Mouse (Mus musculus) embryonic facial prominence, embryonic 15.5 days (tissue): ENCODE measurements around the gene Cfap54. TPM values are rescaled to one million over a fixed set of nuclear protein-coding genes. Genes with fewer than 3 reads are reported as not detected.

Experiments used
- ATAC-seq: fragments of 200-750 bp; cut with Nextera tagmentation; 2 replicates; pipeline ENCODE4 v1.8.0; 2017; ENCODE audit warnings: low read depth, moderate TSS enrichment; ENCODE audit not compliant: insufficient number of reproducible peaks, low FRiP score, low TSS enrichment
- H3K27ac ChIP-seq: fragments of 300-500 bp; sonication (generic); replicated peaks from 2 replicates; pipeline ENCODE4 v1.5.1; 2015; ENCODE audit warnings: mild to moderate bottlenecking, inconsistent platforms
- H3K27me3 ChIP-seq: fragments of 300-500 bp; sonication (generic); 2 replicates; pipeline ENCODE4 v1.6.1; 2015; ENCODE audit warnings: inconsistent platforms
- H3K36me3 ChIP-seq: fragments of 300-500 bp; sonication (generic); 2 replicates; pipeline ENCODE4 v1.6.1; 2015; ENCODE audit warnings: mild to moderate bottlenecking, inconsistent platforms
- H3K4me1 ChIP-seq: fragments of 300-500 bp; sonication (generic); 2 replicates; pipeline ENCODE4 v1.6.1; 2015; ENCODE audit warnings: inconsistent platforms
- H3K4me2 ChIP-seq: fragments of 300-500 bp; sonication (generic); replicated peaks from 2 replicates; pipeline ENCODE4 v1.6.1; 2015; ENCODE audit warnings: mild to moderate bottlenecking, inconsistent platforms
- H3K4me3 ChIP-seq: fragments of 300-500 bp; sonication (generic); replicated peaks from 2 replicates; pipeline ENCODE4 v1.5.1; 2015; ENCODE audit warnings: mild to moderate bottlenecking, inconsistent platforms
- H3K9ac ChIP-seq: fragments of 300-500 bp; sonication (generic); 2 replicates; pipeline ENCODE4 v1.6.1; 2015; ENCODE audit warnings: inconsistent platforms
- H3K9me3 ChIP-seq: fragments of 300-500 bp; sonication (generic); replicated peaks from 2 replicates; pipeline ENCODE4 v1.6.1; 2016; ENCODE audit warnings: inconsistent platforms
- WGBS: fragments of 180-500 bp; shearing (Covaris S2); methylation state at CpG from one replicate; pipeline ENCODE4 v1.1.7; 2015; 5-methylcytosine and 5-hydroxymethylcytosine counted together
- polyA plus RNA-seq: library from polyadenylated mRNA; unstranded; fragments of >200 nt; fragmentation: Nextera tagmentation; extraction: Ambion mirVana; gene quantifications from 2 replicates; pipeline ENCODE4 v1.2.1, GENCODE M21; 2015

Cfap54 gene
- polyA plus RNA-seq, 1 experiment from 2014 or later = 3.3 TPM

DNA sequence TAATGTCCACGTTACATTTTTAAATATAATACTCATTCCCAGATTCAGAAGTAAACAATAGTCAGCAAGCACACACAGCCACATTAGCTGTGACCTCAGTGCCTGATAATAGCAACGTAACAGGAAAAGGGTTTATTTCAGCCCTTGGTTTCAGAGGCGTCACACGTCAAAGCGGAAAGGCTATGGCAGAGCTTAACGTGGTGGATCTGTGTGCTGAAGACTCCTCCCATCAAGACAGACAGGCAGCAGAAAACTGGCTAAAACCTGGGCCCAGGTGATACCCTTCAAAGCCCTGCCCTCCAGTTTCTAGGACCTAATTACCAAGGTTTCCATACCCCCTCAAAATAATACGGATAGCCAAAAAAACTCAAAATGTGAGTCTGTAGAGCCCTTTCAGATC, 16.0 kb upstream of the Cfap54 start:
- 89% methylated on average over 7 of the region's 7 CpGs for WGBS
- Histone ChIP-seq H3K4me1 (no peaks in the 10 kb centered on the region), H3K4me3 (no peak overlapping the region), H3K9me3 (no peaks in the 10 kb centered on the region), H3K27me3 (no peaks in the 10 kb centered on the region), H3K36me3 (no peaks in the 10 kb centered on the region), H3K27ac (no peak overlapping the region), H3K9ac (no peak overlapping the region), H3K4me2 (no peak overlapping the region)
- ATAC-seq = no peak

DNA sequence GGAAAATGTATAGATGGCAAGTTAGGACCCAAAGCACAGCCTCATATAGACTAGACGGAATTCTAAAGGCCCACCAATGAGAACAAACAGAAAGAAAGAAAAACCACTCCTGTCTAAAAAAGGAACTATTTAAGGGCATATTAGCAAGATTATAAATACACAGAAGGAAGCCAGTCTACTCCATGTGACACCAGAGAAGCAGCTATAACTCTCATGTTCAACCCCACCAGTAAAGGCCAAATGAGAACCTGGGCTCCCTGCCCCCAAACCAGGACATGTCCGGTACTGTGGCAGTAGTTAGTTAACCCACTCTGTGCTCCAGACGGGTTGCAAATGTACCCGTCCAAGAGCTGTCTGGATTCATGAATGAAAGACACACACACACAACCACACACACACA, 14.4 kb upstream of the Cfap54 start:
- Histone ChIP-seq H3K4me1 (no peaks in the 10 kb centered on the region), H3K27ac (no peak overlapping the region), H3K4me3 (no peak overlapping the region), H3K36me3 (no peaks in the 10 kb centered on the region), H3K27me3 (no peaks in the 10 kb centered on the region), H3K9me3 (no peaks in the 10 kb centered on the region), H3K9ac (no peak overlapping the region), H3K4me2 (no peak overlapping the region)
- ATAC-seq = no peak
- WGBS = 71% methylated on average over 4 of the region's 4 CpGs

DNA sequence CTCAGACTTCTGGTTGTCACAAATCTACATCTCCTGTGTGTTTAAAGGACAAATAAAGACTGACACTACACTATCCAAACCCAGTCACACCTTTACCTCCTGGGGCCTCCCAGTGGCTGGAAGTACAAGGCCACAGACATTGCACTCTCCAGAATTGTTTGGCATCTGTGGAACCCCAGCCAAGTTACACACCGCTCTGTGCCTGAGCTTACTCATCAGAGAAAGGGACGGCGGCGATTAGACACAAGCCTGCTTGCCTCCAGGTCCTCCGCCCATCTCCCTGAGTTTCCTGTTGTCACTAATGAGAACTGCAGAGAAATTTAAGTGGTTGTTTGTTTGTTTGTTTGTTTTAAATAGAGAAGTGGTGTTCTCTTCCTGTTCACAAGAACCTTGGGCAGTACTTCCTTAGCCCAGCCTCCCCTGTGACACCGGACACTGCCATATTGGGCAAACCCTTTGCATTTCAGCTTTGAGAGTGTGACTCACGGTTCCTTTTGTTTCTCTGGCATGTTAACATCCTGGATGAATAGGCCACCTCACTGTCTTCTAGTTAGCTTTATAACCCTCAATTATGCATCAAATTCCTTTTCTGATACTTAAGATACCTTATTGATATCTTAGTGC, 13.7 kb upstream of the Cfap54 start:
- Histone ChIP-seq H3K9me3 (no peaks in the 10 kb centered on the region), H3K4me1 (no peaks in the 10 kb centered on the region), H3K4me3 (no peak overlapping the region), H3K36me3 (no peaks in the 10 kb centered on the region), H3K4me2 (no peak overlapping the region), H3K27me3 (no peaks in the 10 kb centered on the region), H3K9ac (no peak overlapping the region), H3K27ac (no peak overlapping the region)
- ATAC-seq = no peak
- 65% methylated on average over 7 of the region's 7 CpGs for WGBS

DNA sequence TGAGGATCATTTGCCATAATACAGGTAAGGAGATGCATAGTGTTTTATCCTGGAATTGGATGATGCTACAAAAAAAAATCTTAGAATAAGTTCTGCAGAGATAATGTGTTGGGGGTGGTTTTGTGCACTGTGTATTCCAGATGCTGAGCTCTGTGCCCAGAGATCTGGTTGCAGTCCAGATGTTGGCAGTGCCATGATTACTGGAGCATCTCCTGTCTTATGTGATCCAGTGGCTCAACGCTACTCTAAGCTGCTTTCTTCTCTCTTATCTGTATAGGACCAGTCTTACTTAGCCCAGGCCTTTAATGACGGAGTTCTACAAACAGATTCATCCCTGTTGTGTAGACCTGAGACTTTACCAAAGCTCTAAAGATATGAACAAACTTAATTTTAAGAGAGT, 10.5 kb upstream of the Cfap54 start:
- H3K4me3 ChIP-seq = no peak overlapping the region
- H3K9ac ChIP-seq = no peak overlapping the region
- H3K36me3 ChIP-seq = no peaks in the 10 kb centered on the region
- H3K4me1 ChIP-seq = 0 out of 2 replicates have a peak, but pooled peaks cover 4% of the 10 kb centered on the region
- H3K27ac ChIP-seq = no peak overlapping the region
- H3K4me2 ChIP-seq = no peak overlapping the region
- no peaks in the 10 kb centered on the region for H3K27me3 ChIP-seq
- no peaks in the 10 kb centered on the region for H3K9me3 ChIP-seq
- no peak for ATAC-seq
- WGBS = 86% methylated on average over 2 of the region's 2 CpGs

GRCm38 (mm10) chr10:93090241-93090640, 8.8 kb upstream of the Cfap54 start:
- no peak for ATAC-seq
- Histone ChIP-seq H3K4me1 (0 out of 2 replicates have a peak, but pooled peaks cover 4% of the 10 kb centered on the region), H3K4me3 (no peak overlapping the region), H3K9ac (no peak overlapping the region), H3K9me3 (no peaks in the 10 kb centered on the region), H3K36me3 (no peaks in the 10 kb centered on the region), H3K27ac (no peak overlapping the region), H3K27me3 (no peaks in the 10 kb centered on the region), H3K4me2 (no peak overlapping the region)
- WGBS = 68% methylated on average over 6 of the region's 6 CpGs

GRCm38 (mm10) chr10:93088396-93089048, 7.1 kb upstream of the Cfap54 start:
- H3K27ac ChIP-seq = no peak overlapping the region
- H3K9ac ChIP-seq = no peak overlapping the region
- ATAC-seq = no peak
- H3K9me3 ChIP-seq = no peaks in the 10 kb centered on the region
- no peaks in the 10 kb centered on the region for H3K36me3 ChIP-seq
- no peak overlapping the region for H3K4me2 ChIP-seq
- WGBS = 53% methylated on average over 11 of the region's 11 CpGs
- H3K4me3 ChIP-seq = no peak overlapping the region
- 0 out of 2 replicates have a peak, but pooled peaks cover 4% of the 10 kb centered on the region for H3K4me1 ChIP-seq
- no peaks in the 10 kb centered on the region for H3K27me3 ChIP-seq

GRCm38 (mm10) chr10:93087504-93087903, 6.1 kb upstream of the Cfap54 start:
- Histone ChIP-seq H3K9ac (no peak overlapping the region), H3K27me3 (no peaks in the 10 kb centered on the region), H3K27ac (no peak overlapping the region), H3K4me1 (0 out of 2 replicates have a peak, but pooled peaks cover 4% of the 10 kb centered on the region), H3K4me2 (no peak overlapping the region), H3K4me3 (no peak overlapping the region), H3K9me3 (no peaks in the 10 kb centered on the region), H3K36me3 (no peaks in the 10 kb centered on the region)
- WGBS = 60% methylated on average over 7 of the region's 7 CpGs
- ATAC-seq = no peak

DNA sequence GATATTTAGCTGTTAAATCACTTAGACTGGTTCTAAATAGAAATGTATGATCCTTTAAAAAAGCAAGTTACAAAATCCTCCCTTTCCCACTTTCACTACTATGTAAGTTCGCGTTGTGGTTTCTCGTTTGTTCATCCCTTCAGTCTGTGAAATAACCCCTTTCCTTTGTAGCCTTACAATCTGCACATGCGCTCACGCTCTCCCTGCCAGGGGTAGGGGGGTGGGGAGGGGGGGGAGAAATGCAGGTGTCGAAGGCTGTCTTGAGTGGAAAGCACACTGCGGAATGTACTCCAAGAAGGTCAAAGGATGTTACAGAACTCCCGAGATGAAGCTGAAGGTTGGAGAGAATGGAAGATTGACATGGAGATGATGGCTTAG, 2.5 kb upstream of the Cfap54 start:
- Histone ChIP-seq H3K27me3 (no peaks in the 10 kb centered on the region), H3K36me3 (no peaks in the 10 kb centered on the region), H3K4me1 (0 out of 2 replicates have a peak, but pooled peaks cover 4% of the 10 kb centered on the region), H3K9me3 (no peaks in the 10 kb centered on the region), H3K4me2 (no peak overlapping the region), H3K27ac (no peak overlapping the region), H3K4me3 (no peak overlapping the region), H3K9ac (no peak overlapping the region)
- no peak for ATAC-seq
- WGBS = 53% methylated on average over 8 of the region's 8 CpGs

- H3K27me3 ChIP-seq = no peaks in the 10 kb centered on the region
- no peak for ATAC-seq
- 9% methylated on average over 17 of the region's 17 CpGs for WGBS
Observed at GRCm38 (mm10) chr10:93083198-93083962, 2.0 kb upstream of the Cfap54 start.

DNA sequence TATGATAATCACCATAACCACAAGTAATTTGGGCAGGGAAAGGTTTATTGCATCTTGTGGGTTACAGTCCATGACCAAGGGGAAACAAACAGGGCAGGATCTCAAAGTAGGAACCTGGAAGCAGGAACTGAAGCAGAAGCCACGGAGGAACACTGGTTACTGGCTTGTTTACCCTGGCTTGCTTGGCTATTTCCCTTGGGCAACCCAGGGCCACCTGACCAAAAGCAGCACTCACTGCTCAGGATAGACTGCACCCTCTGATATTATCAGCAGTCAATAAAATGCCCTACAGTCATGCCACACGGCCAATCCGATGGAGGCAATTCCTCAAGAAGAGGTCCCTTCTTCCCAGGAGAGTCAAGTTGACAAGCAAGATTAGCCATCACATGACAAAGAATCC, 1.9 kb downstream of the Cfap54 start:
- no peaks in the 10 kb centered on the region for H3K36me3 ChIP-seq
- H3K4me1 ChIP-seq = peaks cover 3% of the 10 kb centered on the region; the same call in 1 of the 2 replicates
- no peaks in the 10 kb centered on the region for H3K27me3 ChIP-seq
- whole genome bisulfite sequencing = 85% methylated on average over 3 of the region's 3 CpGs
- no peak overlapping the region for H3K9ac ChIP-seq
- H3K4me2 ChIP-seq = no peak overlapping the region
- H3K27ac ChIP-seq = no peak overlapping the region
- no peak overlapping the region for H3K4me3 ChIP-seq
- no peak for ATAC-seq
- H3K9me3 ChIP-seq = no peaks in the 10 kb centered on the region

More at GRCm38 (mm10) chr10:93083198-93083962, 2.0 kb upstream of the Cfap54 start:
- Histone ChIP-seq H3K9me3 (no peaks in the 10 kb centered on the region), H3K9ac (no peak overlapping the region), H3K27ac (no peak overlapping the region), H3K4me3 (peak overlapping the region; percentile 17), H3K36me3 (no peaks in the 10 kb centered on the region), H3K4me2 (peak overlapping the region; percentile 39), H3K4me1 (0 out of 2 replicates have a peak, but pooled peaks cover 4% of the 10 kb centered on the region)

GRCm38 (mm10) chr10:93077935-93078479, 3.4 kb downstream of the Cfap54 start:
- Histone ChIP-seq H3K27me3 (no peaks in the 10 kb centered on the region), H3K4me3 (no peak overlapping the region), H3K4me2 (no peak overlapping the region), H3K36me3 (no peaks in the 10 kb centered on the region), H3K9ac (no peak overlapping the region), H3K27ac (no peak overlapping the region), H3K9me3 (no peaks in the 10 kb centered on the region), H3K4me1 (peaks cover 3% of the 10 kb centered on the region; the same call in 1 of the 2 replicates)
- WGBS = 74% methylated on average over 11 of the region's 11 CpGs
- ATAC-seq = no peak
